Mouse (Mus musculus) myocyte (in vitro differentiated cells): ENCODE measurements at regions not wholly inside any gene's neighbourhood (a gene's known extent, or its start where the extent isn't known, plus 50 kb on each side); places are given as distances from the start of the nearest gene placed in this dataset.

ENCODE experiments used
- H3K27me3 ChIP-seq: one replicate; pipeline ENCODE4 v1.6.1; 2011; ENCODE audit not compliant: control insufficient read depth, insufficient read depth, insufficient read length
- H3K36me3 ChIP-seq: one replicate; pipeline ENCODE4 v1.6.1; 2011; ENCODE audit not compliant: control insufficient read depth, insufficient read depth
- H3K4me2 ChIP-seq: one replicate; pipeline ENCODE4 v1.6.1; 2011; ENCODE audit warnings: low read depth, control low read depth
- H3K4me3 ChIP-seq: one replicate; pipeline ENCODE4 v1.5.1; 2011; ENCODE audit warnings: mild to moderate bottlenecking, control low read depth, moderate library complexity
- H3K79me2 ChIP-seq: one replicate; pipeline ENCODE4 v1.6.1; 2011; ENCODE audit not compliant: control insufficient read depth, insufficient read depth
- H3ac ChIP-seq: one replicate; pipeline ENCODE4 v1.6.1; 2011; ENCODE audit not compliant: control insufficient read depth, insufficient read length
- CEBPB ChIP-seq: IDR thresholded peaks from 2 replicates; pipeline ENCODE4 v1.6.1; 2011; ENCODE audit warnings: mild to moderate bottlenecking, moderate library complexity; ENCODE audit not compliant: poor library complexity, insufficient read depth, severe bottlenecking
- MAX ChIP-seq: IDR thresholded peaks from one replicate; pipeline ENCODE4 v1.6.1; 2011; ENCODE audit warnings: low read depth, mild to moderate bottlenecking, control low read depth
- MYOD1 ChIP-seq, 3 experiments: IDR thresholded peaks; one replicate each; pipeline ENCODE4 v1.6.1; 2011; ENCODE audit warnings: control low read depth in 2 of 3, low read depth in 2 of 3, mild to moderate bottlenecking in 2 of 3, moderate library complexity in 1 of 3; ENCODE audit not compliant: insufficient read length in 2 of 3, control insufficient read depth in 1 of 3
- MYOG ChIP-seq, 3 experiments: IDR thresholded peaks; one replicate each; pipeline ENCODE4 v1.6.1; 2011; ENCODE audit warnings: control low read depth in 2 of 3, low read depth in 2 of 3, mild to moderate bottlenecking in 2 of 3; ENCODE audit not compliant: insufficient read length in 2 of 3, control insufficient read depth in 1 of 3, insufficient read depth in 1 of 3
- TCF12 ChIP-seq: IDR thresholded peaks from one replicate; pipeline ENCODE4 v1.6.1; 2011; ENCODE audit warnings: mild to moderate bottlenecking, control low read depth; ENCODE audit not compliant: poor library complexity, insufficient read depth, severe bottlenecking

DNA sequence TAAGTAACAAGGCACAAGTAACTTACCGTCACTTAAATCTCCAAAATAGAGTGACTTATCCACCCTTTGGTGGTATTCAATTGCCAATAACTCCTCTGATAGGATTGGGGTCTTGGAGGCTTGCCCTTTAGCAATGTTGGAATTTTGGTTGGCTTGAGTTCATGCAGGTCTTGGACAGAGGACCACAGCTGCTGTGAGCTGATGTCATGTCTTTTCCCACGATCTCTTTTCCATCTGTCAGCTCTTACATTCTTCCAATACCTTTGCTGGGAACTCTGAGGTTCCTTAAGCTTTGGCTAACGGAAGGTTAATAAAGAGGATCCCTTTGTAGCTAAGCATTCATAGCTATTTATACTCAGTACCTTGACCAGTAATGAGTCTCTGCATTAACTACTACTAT is 324.7 kb upstream of the Rgmb start:
- Histone ChIP-seq H3ac (no peak overlapping the region), H3K4me2 (no peak overlapping the region)
- TF ChIP-seq TCF12 (no peak), MAX (no peak), MYOD1 (IDR thresholded peaks at IDR 0.05; ENCODE audit: control insufficient read depth in 1 of 3, insufficient read length in 2 of 3, low read depth in 2 of 3) (peak in 2 of 3 experiments; percentile 65 to 86), MYOG (IDR thresholded peaks at IDR 0.05; ENCODE audit: control insufficient read depth in 1 of 3, insufficient read depth in 1 of 3, insufficient read length in 2 of 3, low read depth in 2 of 3) (peak in 1 of 3 experiments; percentile 44), CEBPB (no peak)

More for the DNA sequence above, 324.7 kb upstream of the Rgmb start:
- no peak overlapping the region for H3K4me3 ChIP-seq
- no peaks in the 10 kb centered on the region for H3K79me2 ChIP-seq
- no peaks in the 10 kb centered on the region for H3K36me3 ChIP-seq
- no peaks in the 10 kb centered on the region for H3K27me3 ChIP-seq
